Mouse (Mus musculus): ENCODE results near the gene Scn2b.

DNA sequence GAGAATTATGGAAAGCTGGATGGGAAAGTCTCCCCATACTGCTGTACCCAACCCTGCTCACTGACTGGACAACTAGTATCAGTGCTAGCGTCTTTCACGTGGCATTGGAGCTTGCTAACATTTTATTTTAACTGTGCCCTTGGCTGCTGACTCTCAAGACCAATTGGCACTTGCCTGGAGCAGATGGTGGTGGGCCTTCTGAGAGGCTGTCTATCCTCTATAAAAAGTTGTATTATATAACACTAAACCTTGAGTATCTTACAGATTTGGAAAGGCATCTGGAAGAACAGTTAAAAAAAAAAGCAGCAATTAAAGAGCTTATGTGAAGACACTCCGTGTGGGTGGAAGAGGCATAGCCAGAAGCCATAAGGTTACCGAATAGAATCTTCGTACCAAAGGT is 52.6 kb downstream of the Scn2b start:
- TF ChIP-seq GATA1 (IDR thresholded peaks at IDR 0.05; ENCODE audit: borderline replicate concordance, low read length) (no peak), FLI1 (IDR thresholded peaks at IDR 0.05; ENCODE audit: low read length) (no peak)

Data from megakaryocyte, embryonic 14.5 days (primary cell).